28 mouse cellular contexts compared by ENCODE assay signal in the genomic region with DNA sequence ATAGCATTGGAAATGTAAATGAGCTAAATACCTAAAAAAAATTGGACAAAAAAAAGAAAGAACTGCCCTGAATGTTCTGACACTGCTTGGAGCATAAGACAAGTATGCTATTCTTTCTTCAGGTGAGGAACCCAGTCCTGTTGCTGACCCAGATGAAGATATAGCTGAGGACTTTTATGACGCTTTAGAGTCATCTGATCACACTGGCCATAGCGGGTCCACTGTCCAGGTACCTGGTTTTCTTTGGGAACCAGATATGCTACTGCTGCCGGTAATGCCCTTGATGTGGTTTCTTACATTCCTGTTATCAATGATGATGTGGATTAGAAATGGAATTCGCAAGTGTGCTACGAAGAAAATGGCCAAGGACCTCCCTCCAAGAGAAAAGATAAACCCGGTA. TPM values are rescaled to one million over a fixed set of nuclear protein-coding genes. Genes with fewer than 3 reads are reported as not detected.
A peak's percentile ranks its signal among the peaks of the same experiment; 100 is the strongest.
DNase-seq lines count a peak whose midpoint lies in the region; TF ChIP-seq lines count a peak whose summit lies in the region.
"Not testable (repeated sequence)": the region's sequence is repeated elsewhere in the genome, so short reads cannot be mapped to it uniquely, and the experiment has no call there.
"Had no signal": no experiment of that assay in that cellular context is flagged by ENCODE, and none has a peak within 500 bp of the region (broad histone marks: within the 10 kb centered on the region; RNA-seq: fewer than 3 reads in every experiment).

No protein-coding gene starts in this region.

- not testable (repeated sequence) for TF ChIP-seq POLR2A in heart, adult 2 months (IDR thresholded peaks at IDR 0.05; ENCODE audit: insufficient read depth, low read depth, low read length)

- H3K27me3 ChIP-seq in heart, adult 2 months (ENCODE audit: control insufficient read depth, insufficient read depth, low read length), result not testable (repeated sequence)

- 89% methylated on average over 1 of the region's 6 CpGs for WGBS in heart, adult 2 months

- DNase-seq in T-cell, adult 2 months (ENCODE audit: low spot score), result peak; percentile 2
- peak; percentile 15 for DNase-seq in cerebellum, adult 9-10 months
- DNase-seq in heart, adult 2 months, result peak; percentile 5 to 27
- peak; percentile 8 for DNase-seq in kidney, adult 11 months
- peak; percentile 4 to 18 for DNase-seq in lung, postnatal 4 days
- peak; percentile 2 to 17 for DNase-seq in spleen, postnatal 36 days (ENCODE audit: low spot score in 2 of 2)
- DNase-seq in thymus, postnatal 4 days, result peak; percentile 4

- intact Hi-C loops in heart, adult 2 months (cut with DNase I), result not testable (repeated sequence)

- not testable (repeated sequence) for H3K9ac ChIP-seq in heart, adult 2 months (ENCODE audit: low read depth, low read length)

- H3K4me3 ChIP-seq in heart, adult 2 months, result not testable (repeated sequence)

- TF ChIP-seq CTCF in heart, adult 2 months (IDR thresholded peaks at IDR 0.05), result not testable (repeated sequence)

- not testable (repeated sequence) for H3K79me2 ChIP-seq in heart, adult 2 months (replicated peaks; ENCODE audit: control insufficient read depth, insufficient read depth, low read length)

- TF ChIP-seq EP300 in heart, adult 2 months (IDR thresholded peaks at IDR 0.05; ENCODE audit: insufficient read depth, low read depth, low read length), result not testable (repeated sequence)

- not testable (repeated sequence) for H3K4me1 ChIP-seq in heart, adult 2 months (ENCODE audit: control insufficient read depth, insufficient read depth, low read length)

- H3K27ac ChIP-seq in heart, adult 2 months, result not testable (repeated sequence)

- H3K36me3 ChIP-seq in heart, adult 2 months (ENCODE audit: control insufficient read depth, insufficient read depth, low read length), result not testable (repeated sequence)

RNA-seq across cellular contexts. Expression of gene Gm31371, which starts 31.1 kb away (rescaled TPM):
- not detected for total RNA-seq in heart, adult 2 months (2021)
- polyA plus RNA-seq in heart, adult 2 months (2012; rRNA removed), result 0.08 and 0.09 TPM in 2 replicates
- total RNA-seq: adrenal gland, postnatal 10 days; gastrocnemius, postnatal 4 days; megakaryocyte-erythroid progenitor cell, adult 5-6 weeks had no signal
- polyA plus RNA-seq: activated CD4-positive, CD25-positive, alpha-beta regulatory T cell, adult 4 months; CD4-positive, CD25-positive, alpha-beta regulatory T cell, adult 4 months; embryonic facial prominence, embryonic 14.5 days; erythroblast, embryonic 14.5 days; forebrain, embryonic 11.5 days; forebrain, embryonic 16.5 days; heart, embryonic 12.5 days; hindbrain, embryonic 10.5 days; hindbrain, embryonic 15.5 days; inflammation-experienced regulatory T-cells, adult 6 months; kidney, embryonic 15.5 days; limb, embryonic 13.5 days; liver, embryonic 11.5 days; liver, embryonic 16.5 days; lung, embryonic 15.5 days; macrophage; midbrain, embryonic 13.5 days; neural tube, embryonic 13.5 days had no signal
